Mouse (Mus musculus): ENCODE measurements around the gene Zfp13. TPM values are rescaled to one million over a fixed set of nuclear protein-coding genes. Genes with fewer than 3 reads are reported as not detected.

The Zfp13 gene
- polyA plus RNA-seq, 1 experiment = 3.0 TPM

GRCm38 (mm10) chr17:23551963-23552362, 47.3 kb downstream of the Zfp13 start:
- Histone ChIP-seq H3K36me3 (ENCODE audit: control insufficient read depth, insufficient read depth, low read length) (no peaks in the 10 kb centered on the region; the same call in 1 of the 2 replicates), H3K27ac (ENCODE audit: control insufficient read depth, insufficient read depth, low read length) (no peak overlapping the region), H3K4me3 (ENCODE audit: control insufficient read depth, insufficient read depth, low read length) (no peak overlapping the region), H3K4me1 (replicated peaks; ENCODE audit: control insufficient read depth, insufficient read depth, low read length) (peaks cover 23% of the 10 kb centered on the region), H3K27me3 (ENCODE audit: control insufficient read depth, insufficient read depth, low read length) (no peaks in the 10 kb centered on the region)
- no peak for DNase-seq
- WGBS = 86% methylated on average over 5 of the region's 5 CpGs
- no peak for TF ChIP-seq POLR2A (IDR thresholded peaks at IDR 0.05; ENCODE audit: control insufficient read depth, extremely low read depth, insufficient read depth, low read length, poor library complexity)
- TF ChIP-seq CTCF (IDR thresholded peaks at IDR 0.05; ENCODE audit: borderline replicate concordance, control insufficient read depth, extremely low read depth, insufficient read depth, low read length, poor library complexity) = no peak

- Histone ChIP-seq H3K27ac (ENCODE audit: control insufficient read depth, insufficient read depth, low read length) (peak overlapping the region; percentile 31; the same call in 1 of the 2 replicates), H3K27me3 (ENCODE audit: control insufficient read depth, insufficient read depth, low read length) (no peaks in the 10 kb centered on the region), H3K36me3 (ENCODE audit: control insufficient read depth, insufficient read depth, low read length) (no peaks in the 10 kb centered on the region; the same call in 1 of the 2 replicates), H3K4me3 (ENCODE audit: control insufficient read depth, insufficient read depth, low read length) (no peak overlapping the region), H3K4me1 (replicated peaks; ENCODE audit: control insufficient read depth, insufficient read depth, low read length) (peaks cover 23% of the 10 kb centered on the region)
- DNase-seq = no peak
- TF ChIP-seq POLR2A (IDR thresholded peaks at IDR 0.05; ENCODE audit: control insufficient read depth, extremely low read depth, insufficient read depth, low read length, poor library complexity) (no peak), CTCF (IDR thresholded peaks at IDR 0.05; ENCODE audit: borderline replicate concordance, control insufficient read depth, extremely low read depth, insufficient read depth, low read length, poor library complexity) (no peak)
These were observed 47.9 kb downstream of the Zfp13 start for GRCm38 (mm10) chr17:23551416-23551815.

GRCm38 (mm10) chr17:23550856-23551255, 48.4 kb downstream of the Zfp13 start:
- no peak for DNase-seq
- H3K36me3 ChIP-seq (ENCODE audit: control insufficient read depth, insufficient read depth, low read length) = no peaks in the 10 kb centered on the region
- H3K4me3 ChIP-seq (ENCODE audit: control insufficient read depth, insufficient read depth, low read length) = peak overlapping the region; percentile 98
- H3K27me3 ChIP-seq (ENCODE audit: control insufficient read depth, insufficient read depth, low read length) = no peaks in the 10 kb centered on the region
- H3K27ac ChIP-seq (ENCODE audit: control insufficient read depth, insufficient read depth, low read length) = peak overlapping the region; percentile 37; the same call in 1 of the 2 replicates
- no peak for TF ChIP-seq POLR2A (IDR thresholded peaks at IDR 0.05; ENCODE audit: control insufficient read depth, extremely low read depth, insufficient read depth, low read length, poor library complexity)
- no peak for TF ChIP-seq CTCF (IDR thresholded peaks at IDR 0.05; ENCODE audit: borderline replicate concordance, control insufficient read depth, extremely low read depth, insufficient read depth, low read length, poor library complexity)
- WGBS = 2% methylated on average over 15 of the region's 15 CpGs
- peaks cover 23% of the 10 kb centered on the region for H3K4me1 ChIP-seq (replicated peaks; ENCODE audit: control insufficient read depth, insufficient read depth, low read length)

- H3K4me1 ChIP-seq (replicated peaks; ENCODE audit: control insufficient read depth, insufficient read depth, low read length) = peaks cover 18% of the 10 kb centered on the region
- peak overlapping the region; percentile 98 for H3K4me3 ChIP-seq (ENCODE audit: control insufficient read depth, insufficient read depth, low read length)
- peak overlapping the region; percentile 37; the same call in 1 of the 2 replicates for H3K27ac ChIP-seq (ENCODE audit: control insufficient read depth, insufficient read depth, low read length)
- DNase-seq = peak; percentile 86
- TF ChIP-seq POLR2A (IDR thresholded peaks at IDR 0.05; ENCODE audit: control insufficient read depth, extremely low read depth, insufficient read depth, low read length, poor library complexity) (no peak), CTCF (IDR thresholded peaks at IDR 0.05; ENCODE audit: borderline replicate concordance, control insufficient read depth, extremely low read depth, insufficient read depth, low read length, poor library complexity) (no peak)
- WGBS = 2% methylated on average over 22 of the region's 22 CpGs
- H3K36me3 ChIP-seq (ENCODE audit: control insufficient read depth, insufficient read depth, low read length) = no peaks in the 10 kb centered on the region
- no peaks in the 10 kb centered on the region for H3K27me3 ChIP-seq (ENCODE audit: control insufficient read depth, insufficient read depth, low read length)
These were observed 49.0 kb downstream of the Zfp13 start for GRCm38 (mm10) chr17:23550188-23550791.

GRCm38 (mm10) chr17:23549441-23549840, 49.8 kb downstream of the Zfp13 start:
- no peak overlapping the region for H3K27ac ChIP-seq (ENCODE audit: control insufficient read depth, insufficient read depth, low read length)
- no peak for DNase-seq
- H3K4me1 ChIP-seq (replicated peaks; ENCODE audit: control insufficient read depth, insufficient read depth, low read length) = peaks cover 16% of the 10 kb centered on the region
- 8% methylated on average over 9 of the region's 9 CpGs for WGBS
- H3K36me3 ChIP-seq (ENCODE audit: control insufficient read depth, insufficient read depth, low read length) = no peaks in the 10 kb centered on the region
- TF ChIP-seq POLR2A (IDR thresholded peaks at IDR 0.05; ENCODE audit: control insufficient read depth, extremely low read depth, insufficient read depth, low read length, poor library complexity) = no peak
- TF ChIP-seq CTCF (IDR thresholded peaks at IDR 0.05; ENCODE audit: borderline replicate concordance, control insufficient read depth, extremely low read depth, insufficient read depth, low read length, poor library complexity) = no peak
- no peak overlapping the region for H3K4me3 ChIP-seq (ENCODE audit: control insufficient read depth, insufficient read depth, low read length)
- no peaks in the 10 kb centered on the region for H3K27me3 ChIP-seq (ENCODE audit: control insufficient read depth, insufficient read depth, low read length)

- H3K4me1 ChIP-seq (replicated peaks; ENCODE audit: control insufficient read depth, insufficient read depth, low read length) = peaks cover 16% of the 10 kb centered on the region
- H3K36me3 ChIP-seq (ENCODE audit: control insufficient read depth, insufficient read depth, low read length) = no peaks in the 10 kb centered on the region
- H3K4me3 ChIP-seq (ENCODE audit: control insufficient read depth, insufficient read depth, low read length) = peak overlapping the region; percentile 32
- H3K27ac ChIP-seq (ENCODE audit: control insufficient read depth, insufficient read depth, low read length) = no peak overlapping the region
- peak; percentile 82 for DNase-seq
- WGBS = under 1% methylated on average over 15 of the region's 15 CpGs
- H3K27me3 ChIP-seq (ENCODE audit: control insufficient read depth, insufficient read depth, low read length) = no peaks in the 10 kb centered on the region
- TF ChIP-seq POLR2A (IDR thresholded peaks at IDR 0.05; ENCODE audit: control insufficient read depth, extremely low read depth, insufficient read depth, low read length, poor library complexity) (no peak), CTCF (IDR thresholded peaks at IDR 0.05; ENCODE audit: borderline replicate concordance, control insufficient read depth, extremely low read depth, insufficient read depth, low read length, poor library complexity) (no peak)
These were observed 50.7 kb downstream of the Zfp13 start for GRCm38 (mm10) chr17:23548615-23549014.
